Mouse (Mus musculus): ENCODE results near the gene Lingo1. TPM values are rescaled to one million over a fixed set of nuclear protein-coding genes. Genes with fewer than 3 reads are reported as not detected.

The Lingo1 gene
- total RNA-seq, 2 experiments from 2014 or later, result 249 to 268 TPM

DNA sequence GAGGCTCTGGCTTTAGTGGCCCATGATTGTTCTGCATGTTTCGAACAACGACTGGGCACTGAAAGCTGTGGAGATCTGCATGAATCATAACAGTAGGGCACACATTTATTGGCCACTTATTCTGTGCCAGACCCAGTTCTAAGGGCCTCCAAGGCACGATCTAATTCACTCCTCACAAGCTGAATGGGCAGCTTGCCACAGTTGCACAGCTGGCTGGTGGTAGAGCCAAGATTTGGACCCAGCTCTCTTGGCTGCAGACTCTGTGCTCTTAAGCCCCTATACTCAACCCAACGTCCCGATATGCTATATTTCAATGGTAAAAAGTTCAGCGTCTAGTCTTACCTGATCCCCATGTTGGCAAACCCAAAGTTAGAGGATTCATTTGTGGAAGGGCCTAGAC is 185.3 kb downstream of the Lingo1 start:
- no peak overlapping the region for H3K27ac ChIP-seq
- no peak for TF ChIP-seq CTCF (conservative IDR thresholded peaks at IDR 0.05)
- DNase-seq (ENCODE audit: low spot score in 2 of 2), result no peak

DNA sequence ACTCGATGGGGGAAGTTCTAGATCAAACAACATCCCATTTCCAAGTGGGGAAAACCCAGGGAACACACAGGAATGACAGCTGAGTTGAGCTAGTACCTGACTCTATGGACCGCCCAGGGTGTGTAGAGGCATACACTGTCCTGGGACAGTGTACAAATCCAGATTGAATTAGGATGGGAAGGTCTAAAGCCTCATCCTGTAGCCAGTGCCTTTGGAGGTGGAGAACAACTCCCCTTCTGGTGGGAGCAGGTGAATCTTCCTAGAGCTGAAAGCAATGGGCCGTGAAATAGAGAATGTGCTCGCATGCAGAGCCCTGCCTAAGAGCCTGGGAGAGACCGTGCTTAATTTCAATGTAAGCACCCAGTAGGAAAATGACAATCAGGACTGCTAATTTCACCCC is 185.8 kb downstream of the Lingo1 start:
- H3K27ac ChIP-seq, result no peak overlapping the region

More for the DNA sequence above, 185.3 kb downstream of the Lingo1 start:
- no peak overlapping the region for H3K4me3 ChIP-seq

DNA sequence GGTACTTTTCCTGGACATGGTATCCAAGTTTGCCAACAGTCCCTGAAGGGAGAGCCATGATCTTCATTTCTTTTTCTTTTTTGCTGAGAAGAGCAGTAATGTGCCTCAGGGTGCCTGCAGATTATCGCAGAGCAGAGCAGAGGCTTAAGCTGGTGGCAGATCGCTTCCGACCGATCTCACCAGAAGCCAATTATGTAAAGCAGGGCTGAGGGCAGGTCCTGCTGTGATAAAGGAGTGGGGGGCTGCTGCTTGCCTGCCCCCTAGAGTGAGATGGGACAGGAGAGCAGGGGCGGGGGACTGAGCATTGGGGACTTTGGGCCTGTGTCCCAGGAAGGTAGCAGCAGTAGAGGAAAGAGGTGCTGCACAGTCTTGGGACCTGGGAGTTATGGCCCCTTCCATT is 186.8 kb downstream of the Lingo1 start:
- no peak for TF ChIP-seq CTCF (conservative IDR thresholded peaks at IDR 0.05)
- no peak overlapping the region for H3K27ac ChIP-seq

More for the DNA sequence above, 185.8 kb downstream of the Lingo1 start:
- no peak for DNase-seq (ENCODE audit: low spot score in 2 of 2)
- no peak overlapping the region for H3K4me3 ChIP-seq
- TF ChIP-seq CTCF (conservative IDR thresholded peaks at IDR 0.05), result no peak

DNA sequence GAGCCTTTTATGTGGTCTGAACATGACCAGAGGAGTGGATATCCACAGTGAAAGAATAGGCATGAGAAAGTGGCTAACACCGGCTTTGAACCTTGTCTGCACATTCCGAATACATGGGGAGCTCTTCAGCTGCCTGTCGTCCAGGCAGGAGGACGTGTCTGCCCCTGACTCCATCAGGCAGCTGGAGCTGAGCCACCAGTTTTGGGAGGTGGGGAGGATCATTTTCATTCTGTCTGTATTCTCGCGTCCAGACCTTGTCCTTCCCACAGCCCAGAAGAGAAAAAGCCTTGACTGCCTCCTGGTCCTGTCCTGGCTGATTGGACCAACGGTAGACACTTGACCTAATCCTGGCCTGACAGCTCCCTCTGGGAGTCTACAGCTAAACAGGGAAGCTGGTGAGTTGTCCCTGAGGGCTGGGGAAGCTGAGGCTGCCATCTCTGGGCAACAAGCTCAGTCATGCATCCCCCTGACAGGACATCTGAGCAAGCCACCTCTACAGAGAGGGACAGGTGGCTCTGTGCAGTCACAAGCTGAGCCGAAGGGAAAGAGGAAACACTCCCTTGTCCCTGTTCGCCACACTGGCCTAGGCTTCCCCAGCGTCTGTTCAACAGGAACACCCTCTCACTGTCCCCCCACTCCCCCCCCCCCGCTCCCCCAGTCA is 187.4 kb downstream of the Lingo1 start:
- no peak overlapping the region for H3K4me3 ChIP-seq
- H3K27ac ChIP-seq, result no peak overlapping the region
- no peak for TF ChIP-seq CTCF (conservative IDR thresholded peaks at IDR 0.05)
- no peak for DNase-seq (ENCODE audit: low spot score in 2 of 2)

More for the DNA sequence above, 186.8 kb downstream of the Lingo1 start:
- no peak for DNase-seq (ENCODE audit: low spot score in 2 of 2)
- H3K4me3 ChIP-seq, result no peak overlapping the region

DNA sequence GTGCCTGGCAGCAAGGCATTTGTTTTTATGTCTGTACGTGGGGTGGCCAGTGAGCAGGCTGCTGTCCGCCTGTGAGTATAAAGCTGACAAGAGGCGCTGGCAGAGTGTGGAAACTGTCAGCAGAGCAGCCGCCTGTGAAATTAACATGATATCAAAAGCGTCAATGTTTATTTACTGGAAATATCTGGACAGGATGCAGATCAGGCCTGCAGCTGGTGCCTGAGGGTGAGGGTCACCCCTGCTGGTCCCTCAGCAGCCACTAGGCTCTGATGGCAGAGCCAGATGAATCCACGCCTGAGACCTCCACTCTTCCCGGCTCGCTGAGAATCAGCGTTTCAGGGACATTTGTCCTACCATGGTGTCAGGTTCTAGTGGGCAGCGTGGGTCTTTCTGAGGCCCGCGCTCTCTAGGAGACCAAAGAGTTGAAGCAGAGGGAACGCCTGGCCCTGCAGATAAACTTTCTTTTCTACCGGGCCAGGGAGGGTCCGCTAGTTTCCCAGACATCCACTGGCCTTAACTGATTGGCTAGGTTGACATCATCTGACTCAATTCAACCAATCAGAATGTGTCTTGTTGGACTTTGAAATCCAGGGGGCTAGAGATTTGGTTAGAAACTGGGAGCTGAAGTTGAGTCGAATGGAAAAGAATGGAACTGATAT is 190.1 kb downstream of the Lingo1 start:
- no peak for DNase-seq (ENCODE audit: low spot score in 2 of 2)
- TF ChIP-seq CTCF (conservative IDR thresholded peaks at IDR 0.05), result no peak
- Histone ChIP-seq H3K27ac (0 out of 2 replicates have a peak overlapping the region, but pooled peaks have one; percentile 14), H3K4me3 (no peak overlapping the region)

DNA sequence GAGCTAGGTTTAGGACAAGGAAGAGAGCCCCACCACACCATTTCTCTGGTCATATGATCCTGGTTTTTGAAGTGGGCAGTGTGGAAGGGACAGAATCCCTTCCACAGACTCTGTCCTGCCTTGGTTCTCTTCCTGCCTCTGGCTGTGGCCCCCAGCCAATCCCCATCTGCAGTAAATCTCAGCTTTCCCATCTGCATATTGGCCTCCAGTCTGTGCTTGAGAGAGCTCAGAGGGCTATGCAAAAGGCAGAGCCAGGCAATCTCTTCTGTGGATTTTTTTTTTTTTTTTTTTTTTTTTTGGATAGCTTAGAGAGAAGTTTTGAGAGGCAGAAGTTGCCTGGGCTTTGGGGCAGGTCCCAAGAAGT is 190.8 kb downstream of the Lingo1 start:
- no peak for TF ChIP-seq CTCF (conservative IDR thresholded peaks at IDR 0.05)
- no peak overlapping the region for H3K27ac ChIP-seq
- no peak overlapping the region for H3K4me3 ChIP-seq
- no peak for DNase-seq (ENCODE audit: low spot score in 2 of 2)

DNA sequence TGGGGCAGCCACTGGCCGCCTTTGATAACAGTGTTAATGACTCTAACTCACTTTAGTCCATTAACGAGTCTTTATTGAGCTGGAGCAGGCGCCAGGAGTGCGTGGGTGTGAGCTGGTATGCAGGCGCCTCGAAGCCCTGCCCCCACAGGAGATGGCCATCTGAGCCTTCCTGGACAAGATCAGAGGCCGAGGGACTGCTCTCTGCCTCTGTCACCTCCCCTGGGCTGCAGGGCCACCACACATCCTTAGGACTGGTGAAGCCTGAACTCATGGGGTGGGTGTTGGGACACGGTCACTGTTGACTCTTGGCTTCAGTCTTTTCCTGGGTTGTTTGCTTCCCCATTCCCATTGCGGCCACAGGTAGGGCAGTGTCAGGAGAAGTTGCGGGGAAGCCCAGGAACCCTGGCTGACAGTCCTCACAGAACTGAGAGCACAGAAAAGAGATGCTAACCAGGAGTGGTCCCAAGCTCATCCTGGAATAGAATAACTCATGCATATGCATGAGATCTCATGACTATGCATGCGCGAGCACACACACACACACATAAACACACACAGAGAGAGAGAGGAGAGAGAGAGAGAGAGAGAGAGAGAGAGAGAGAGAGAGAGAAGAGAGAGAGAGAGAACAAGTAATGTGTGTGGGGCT is 191.3 kb downstream of the Lingo1 start:
- DNase-seq (ENCODE audit: low spot score in 2 of 2), result no peak
- no peak for TF ChIP-seq CTCF (conservative IDR thresholded peaks at IDR 0.05)
- no peak overlapping the region for H3K27ac ChIP-seq
- no peak overlapping the region for H3K4me3 ChIP-seq

DNA sequence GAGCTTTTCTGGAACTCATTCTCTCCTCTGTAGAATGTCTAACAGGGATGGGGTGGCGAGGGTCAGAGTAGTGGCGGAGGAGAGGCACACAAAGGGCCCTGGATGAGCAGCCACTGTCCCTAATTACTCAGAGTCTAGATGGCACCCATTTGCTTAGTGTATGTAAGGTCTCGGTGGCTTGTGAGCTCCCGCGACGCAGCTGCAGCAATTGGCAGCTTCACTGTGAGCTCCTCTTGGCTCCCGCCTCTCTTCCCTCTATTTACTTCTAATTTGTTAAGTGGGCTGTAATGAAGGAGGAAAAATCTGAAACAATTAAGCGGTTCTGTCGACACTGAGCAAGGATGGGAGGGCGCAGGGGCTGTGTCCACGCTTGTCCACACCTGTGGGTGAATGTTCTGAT is 195.6 kb downstream of the Lingo1 start:
- Histone ChIP-seq H3K27ac (no peak overlapping the region), H3K4me3 (no peak overlapping the region)
- no peak for TF ChIP-seq CTCF (conservative IDR thresholded peaks at IDR 0.05)
- no peak for DNase-seq (ENCODE audit: low spot score in 2 of 2)

DNA sequence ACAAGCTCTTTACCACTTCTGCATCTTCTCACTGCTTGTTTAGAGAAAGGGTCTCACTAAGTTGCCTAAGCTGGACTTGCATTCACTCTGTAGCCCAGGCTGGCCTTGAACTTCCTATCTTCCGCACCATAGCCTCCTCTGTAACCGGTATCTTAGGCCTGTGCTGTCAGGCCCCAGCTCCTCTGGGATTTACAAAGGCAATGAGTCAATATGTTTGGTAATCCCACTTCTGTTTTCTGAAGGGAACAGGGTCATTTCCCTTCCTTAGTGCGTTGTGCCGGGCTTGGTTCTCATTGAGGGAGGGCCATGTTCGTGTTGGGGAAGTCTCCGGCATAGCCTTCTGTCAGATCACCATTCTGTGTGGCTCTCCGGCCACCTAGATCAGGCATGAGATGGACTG is 203.6 kb downstream of the Lingo1 start:
- no peak overlapping the region for H3K4me3 ChIP-seq
- H3K27ac ChIP-seq, result no peak overlapping the region
- TF ChIP-seq CTCF (conservative IDR thresholded peaks at IDR 0.05), result no peak
- DNase-seq (ENCODE audit: low spot score in 2 of 2), result no peak

DNA sequence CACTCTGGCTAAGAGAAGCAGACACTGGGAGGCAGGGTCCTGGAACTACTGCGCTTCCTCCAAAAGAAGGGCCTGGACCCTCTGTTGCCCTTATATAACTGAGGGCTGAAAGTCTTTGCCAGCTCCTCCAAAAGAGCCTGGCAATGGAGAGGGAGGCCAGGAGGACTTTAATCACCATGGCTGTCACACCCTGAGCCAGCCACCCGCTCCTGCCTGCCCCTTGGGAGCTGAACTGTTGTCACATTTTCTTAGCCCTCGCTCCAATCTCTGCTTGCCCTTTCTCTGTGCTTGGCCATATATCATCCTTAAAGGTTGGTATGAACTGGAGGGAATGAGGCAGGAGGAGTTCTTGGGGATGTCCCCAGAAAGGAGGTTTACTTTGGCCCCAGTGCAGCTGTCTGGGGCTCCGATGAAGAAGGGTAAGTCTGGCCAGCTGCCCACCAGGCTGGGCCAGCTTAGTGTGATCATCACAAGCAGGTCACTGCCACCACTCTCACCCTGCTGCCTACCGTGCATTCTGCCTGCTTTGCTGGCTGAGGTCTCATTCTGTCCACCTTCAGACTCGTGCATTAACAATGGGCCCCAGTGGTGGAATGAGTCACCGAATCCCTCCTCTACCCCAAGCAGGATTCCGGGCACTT is 204.9 kb downstream of the Lingo1 start:
- no peak overlapping the region for H3K27ac ChIP-seq
- TF ChIP-seq CTCF (conservative IDR thresholded peaks at IDR 0.05), result no peak
- DNase-seq (ENCODE audit: low spot score in 2 of 2), result no peak
- no peak overlapping the region for H3K4me3 ChIP-seq

DNA sequence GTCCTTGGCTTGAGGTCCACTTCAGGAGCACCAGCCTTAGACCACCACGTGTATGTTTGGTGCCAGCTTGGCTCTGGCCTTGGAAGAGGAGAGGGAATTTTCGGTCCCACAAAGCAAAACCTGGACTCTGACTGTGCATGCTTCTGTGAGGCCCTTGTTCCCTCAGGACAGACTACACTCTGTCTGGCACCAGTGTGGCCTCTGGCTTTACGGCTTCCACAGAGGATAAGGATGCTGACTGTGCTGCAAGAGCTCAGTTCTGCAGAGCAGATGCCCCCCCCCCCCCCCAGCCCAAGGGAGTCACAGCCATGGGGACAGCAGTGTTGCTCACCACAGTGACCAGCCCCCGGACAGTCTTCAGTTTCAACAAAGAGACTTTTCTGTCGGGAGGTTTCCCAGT is 206.5 kb downstream of the Lingo1 start:
- Histone ChIP-seq H3K4me3 (no peak overlapping the region), H3K27ac (no peak overlapping the region)
- TF ChIP-seq CTCF (conservative IDR thresholded peaks at IDR 0.05), result no peak
- DNase-seq (ENCODE audit: low spot score in 2 of 2), result no peak

DNA sequence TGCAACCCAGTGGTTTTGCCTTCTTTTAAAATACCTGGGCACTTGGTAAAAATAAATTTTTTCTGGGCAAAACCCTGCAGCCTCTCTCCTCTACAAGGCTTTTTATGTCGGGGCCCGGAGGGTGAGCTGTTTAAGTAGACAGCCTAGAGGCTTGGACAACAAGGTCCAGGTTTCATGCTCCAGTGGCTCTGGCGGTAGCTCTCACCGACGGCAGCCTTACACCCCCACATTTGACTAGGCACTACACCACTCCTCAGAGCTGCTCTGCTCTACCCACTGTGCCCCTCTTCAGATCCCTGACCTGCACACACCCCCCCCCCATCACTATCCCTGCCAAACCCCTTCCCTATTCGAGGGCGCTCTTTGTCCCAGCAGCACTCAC is 212.2 kb downstream of the Lingo1 start:
- TF ChIP-seq CTCF (conservative IDR thresholded peaks at IDR 0.05), result no peak
- no peak overlapping the region; the same call in 1 of the 2 replicates for H3K27ac ChIP-seq
- DNase-seq (ENCODE audit: low spot score in 2 of 2), result no peak
- no peak overlapping the region for H3K4me3 ChIP-seq
